Mouse (Mus musculus) embryonic facial prominence, embryonic 10.5 days (tissue): Measurements from ENCODE around the gene Naaladl1. TPM values are rescaled to one million over a fixed set of nuclear protein-coding genes. Genes with fewer than 3 reads are reported as not detected.

Source experiments
- DNase-seq: peaks from one replicate; pipeline ENCODE4 v3.0.0-alpha.2; 2017; ENCODE audit warnings: low spot score
- H3K27ac ChIP-seq: fragments of 300-500 bp; sonication (generic); replicated peaks from 2 replicates; pipeline ENCODE4 v1.5.1; 2016; ENCODE audit warnings: mild to moderate bottlenecking
- H3K27me3 ChIP-seq: fragments of 300-500 bp; sonication (generic); replicated peaks from 2 replicates; pipeline ENCODE4 v1.6.1; 2016; ENCODE audit warnings: low read depth, mild to moderate bottlenecking; ENCODE audit not compliant: poor library complexity, severe bottlenecking
- H3K36me3 ChIP-seq: fragments of 300-500 bp; sonication (generic); replicated peaks from 2 replicates; pipeline ENCODE4 v1.6.1; 2016; ENCODE audit warnings: mild to moderate bottlenecking, moderate library complexity
- H3K4me1 ChIP-seq: fragments of 300-500 bp; sonication (generic); 2 replicates; pipeline ENCODE4 v1.6.1; 2016
- H3K4me3 ChIP-seq: fragments of 300-500 bp; sonication (generic); 2 replicates; pipeline ENCODE4 v1.5.1; 2016; ENCODE audit warnings: mild to moderate bottlenecking, moderate library complexity
- H3K9me3 ChIP-seq: fragments of 300-500 bp; sonication (generic); 2 replicates; pipeline ENCODE4 v1.6.1; 2016; ENCODE audit warnings: mild to moderate bottlenecking
- WGBS: fragments of 180-500 bp; shearing (Covaris S2); methylation state at CpG from one replicate; pipeline ENCODE4 v1.1.7; 2016; 5-methylcytosine and 5-hydroxymethylcytosine counted together
- polyA plus RNA-seq: library from polyadenylated mRNA; unstranded; fragments of >200 nt; fragmentation: Nextera tagmentation; extraction: Ambion mirVana; gene quantifications from 2 replicates; pipeline ENCODE4 v1.2.1, GENCODE M21; 2016

Gene Naaladl1
- polyA plus RNA-seq, 1 experiment from 2014 or later: 0.87 TPM

GRCm38 (mm10) chr19:6088841-6089240 lies 16.7 kb upstream of the Naaladl1 start:
- no peak for DNase-seq
- Histone ChIP-seq H3K4me1 (peaks cover 18% of the 10 kb centered on the region), H3K27me3 (no peaks in the 10 kb centered on the region), H3K36me3 (peaks cover 78% of the 10 kb centered on the region), H3K4me3 (no peak overlapping the region), H3K27ac (no peak overlapping the region), H3K9me3 (no peaks in the 10 kb centered on the region)
- 94% methylated on average over 13 of the region's 13 CpGs for WGBS

DNA sequence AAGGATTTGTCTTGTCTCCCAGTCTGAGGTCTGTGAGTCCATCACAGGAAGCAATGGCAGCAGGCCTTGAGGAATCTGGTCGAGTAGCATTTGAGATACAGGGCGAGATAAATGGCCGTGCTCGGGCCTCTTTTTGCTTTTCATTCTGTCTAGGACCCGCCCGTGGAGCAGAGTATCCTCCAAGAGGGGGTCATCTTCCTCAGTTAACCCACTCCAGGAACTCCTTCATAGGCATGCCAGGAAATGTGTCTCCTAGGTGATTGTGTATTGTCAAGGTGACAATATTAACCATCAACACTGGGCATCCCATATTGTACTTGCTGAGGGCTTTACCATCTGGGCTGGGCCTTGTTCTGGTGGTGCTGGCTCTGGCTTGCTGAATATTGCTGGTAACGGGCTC lies 11.5 kb upstream of the Naaladl1 start, which contains the start of gene AC131692.1:
TSS of gene AC131692.1 (plus strand) at position 301 of the 400 bp plus-strand sequence.
- H3K27me3 ChIP-seq: no peaks in the 10 kb centered on the region
- H3K27ac ChIP-seq: no peak within 1 kb of the TSS
- no peak for DNase-seq
- peaks cover 97% of the 10 kb centered on the region for H3K36me3 ChIP-seq
- WGBS: 95% methylated on average over 7 of the region's 7 CpGs
- no peaks in the 10 kb centered on the region for H3K9me3 ChIP-seq
- no peak within 1 kb of the TSS for H3K4me3 ChIP-seq
- H3K4me1 ChIP-seq: no peaks in the 10 kb centered on the region

DNA sequence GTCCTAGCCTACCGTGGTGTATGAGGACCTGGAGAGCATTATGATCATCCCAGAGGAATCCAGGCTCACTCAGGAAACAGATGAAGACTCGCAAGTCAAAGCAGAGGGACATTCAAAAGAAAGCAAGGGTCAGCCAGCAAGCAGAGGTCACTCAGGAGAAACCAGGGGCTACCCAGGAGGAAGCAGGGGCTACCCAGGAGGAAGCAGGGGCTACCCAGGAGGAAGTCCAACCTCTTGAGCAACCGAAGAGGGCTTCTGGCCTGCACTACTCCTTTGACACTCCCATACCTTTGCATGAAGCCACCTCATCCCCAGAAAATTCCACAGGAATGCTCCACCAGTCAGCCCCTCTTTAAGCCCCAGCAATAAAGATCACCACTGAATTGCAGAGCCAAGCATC lies 7.7 kb upstream of the Naaladl1 start:
- no peak overlapping the region for H3K4me3 ChIP-seq
- H3K4me1 ChIP-seq: peaks cover 15% of the 10 kb centered on the region
- no peaks in the 10 kb centered on the region for H3K9me3 ChIP-seq
- DNase-seq: no peak
- H3K36me3 ChIP-seq: peaks cover 73% of the 10 kb centered on the region
- H3K27ac ChIP-seq: no peak overlapping the region
- no peaks in the 10 kb centered on the region for H3K27me3 ChIP-seq
- WGBS: 92% methylated on average over 3 of the region's 3 CpGs

GRCm38 (mm10) chr19:6101186-6101585 lies 4.4 kb upstream of the Naaladl1 start:
- Histone ChIP-seq H3K9me3 (no peaks in the 10 kb centered on the region), H3K36me3 (peaks cover 45% of the 10 kb centered on the region), H3K4me1 (peaks cover 21% of the 10 kb centered on the region), H3K27ac (no peak overlapping the region; the same call in 1 of the 2 replicates), H3K27me3 (no peaks in the 10 kb centered on the region), H3K4me3 (no peak overlapping the region)
- DNase-seq: peak; percentile 26
- WGBS: 32% methylated on average over 6 of the region's 6 CpGs

- DNase-seq: no peak
- H3K36me3 ChIP-seq: peaks cover 35% of the 10 kb centered on the region
- WGBS: 80% methylated on average over 6 of the region's 6 CpGs
- H3K9me3 ChIP-seq: no peaks in the 10 kb centered on the region
- H3K4me3 ChIP-seq: no peak overlapping the region
- H3K27me3 ChIP-seq: no peaks in the 10 kb centered on the region
- H3K4me1 ChIP-seq: peaks cover 27% of the 10 kb centered on the region
- H3K27ac ChIP-seq: peak overlapping the region; percentile 70
These were observed 3.3 kb upstream of the Naaladl1 start for GRCm38 (mm10) chr19:6102169-6102853.

DNA sequence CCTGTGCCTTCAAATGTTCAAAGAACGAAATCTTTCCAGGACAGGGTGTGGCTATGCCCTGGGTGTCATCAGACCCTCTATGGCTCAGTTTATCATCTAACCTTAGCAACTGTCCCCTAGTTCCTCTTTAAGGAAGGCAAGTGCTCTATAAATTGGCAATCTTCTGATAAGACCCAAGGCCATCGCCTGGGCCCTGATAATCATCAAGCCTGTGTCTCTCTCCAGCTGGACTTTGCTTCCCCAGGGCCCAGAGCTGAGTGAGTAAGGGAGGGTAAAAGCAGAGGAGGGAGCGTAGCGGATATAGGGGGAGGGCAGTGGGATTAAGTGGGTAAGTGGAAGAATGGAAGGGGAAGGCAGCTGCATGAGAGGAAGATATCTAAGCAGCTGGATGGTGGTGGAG lies 1.1 kb upstream of the Naaladl1 start:
- no peak overlapping the region for H3K27ac ChIP-seq
- H3K4me1 ChIP-seq: peaks cover 27% of the 10 kb centered on the region
- H3K4me3 ChIP-seq: no peak overlapping the region
- no peaks in the 10 kb centered on the region for H3K9me3 ChIP-seq
- peaks cover 21% of the 10 kb centered on the region for H3K36me3 ChIP-seq
- H3K27me3 ChIP-seq: no peaks in the 10 kb centered on the region
- no peak for DNase-seq
- WGBS: 83% methylated on average over 4 of the region's 4 CpGs

GRCm38 (mm10) chr19:6113116-6113515 lies 7.5 kb downstream of the Naaladl1 start:
- H3K4me3 ChIP-seq: no peak overlapping the region
- H3K4me1 ChIP-seq: peaks cover 13% of the 10 kb centered on the region
- H3K36me3 ChIP-seq: peaks cover 64% of the 10 kb centered on the region
- no peak for DNase-seq
- 75% methylated on average over 6 of the region's 6 CpGs for WGBS
- no peaks in the 10 kb centered on the region for H3K27me3 ChIP-seq
- no peaks in the 10 kb centered on the region for H3K9me3 ChIP-seq
- H3K27ac ChIP-seq: no peak overlapping the region

DNA sequence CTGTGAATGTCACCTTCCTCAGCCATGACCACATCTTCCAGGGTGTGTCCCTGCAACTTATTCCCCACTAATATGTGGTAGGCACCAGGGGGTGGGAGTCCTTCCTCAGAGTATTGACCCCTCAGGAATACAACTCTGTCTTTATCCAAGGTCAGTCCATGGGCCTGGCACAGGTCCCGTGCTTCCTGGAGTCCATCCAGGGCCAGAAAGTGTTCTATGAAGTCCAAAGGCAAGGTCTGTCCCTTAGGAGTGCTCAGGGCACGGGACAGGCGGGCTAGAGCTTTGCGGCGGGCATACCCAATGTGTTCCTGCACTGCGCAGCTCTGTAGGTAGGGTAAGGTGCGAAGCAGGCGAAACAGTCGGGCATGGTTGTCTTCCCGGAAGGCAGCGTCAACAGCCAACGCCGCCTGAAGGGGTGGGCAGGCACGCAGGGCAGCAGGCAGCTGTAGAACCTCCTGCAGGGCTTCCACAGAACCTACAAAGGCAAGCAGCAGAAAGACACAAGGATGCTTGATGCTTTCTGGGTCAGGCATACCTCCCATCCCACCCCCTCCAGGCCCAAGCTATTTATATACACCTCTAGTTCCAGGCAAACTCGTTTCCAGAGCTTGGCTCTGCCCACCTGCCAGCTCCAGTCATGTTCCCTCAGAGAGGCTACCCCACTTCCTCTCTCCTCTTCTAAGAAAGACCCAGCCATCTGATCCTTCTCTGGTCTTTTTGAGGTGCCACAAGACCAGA lies 10.7 kb downstream of the Naaladl1 start:
- Histone ChIP-seq H3K36me3 (peaks cover 60% of the 10 kb centered on the region), H3K27ac (no peak overlapping the region), H3K4me3 (peak overlapping the region; percentile 94), H3K9me3 (no peaks in the 10 kb centered on the region), H3K27me3 (no peaks in the 10 kb centered on the region), H3K4me1 (peaks cover 30% of the 10 kb centered on the region)
- WGBS: 89% methylated on average over 15 of the region's 15 CpGs
- DNase-seq: no peak

- peak overlapping the region; percentile 92 for H3K27ac ChIP-seq
- peaks cover 51% of the 10 kb centered on the region for H3K36me3 ChIP-seq
- no peaks in the 10 kb centered on the region for H3K27me3 ChIP-seq
- H3K4me1 ChIP-seq: peaks cover 38% of the 10 kb centered on the region
- H3K4me3 ChIP-seq: peak overlapping the region; percentile 94
- no peaks in the 10 kb centered on the region for H3K9me3 ChIP-seq
- no peak for DNase-seq
- 6% methylated on average over 32 of the region's 32 CpGs for WGBS
These were observed 11.9 kb downstream of the Naaladl1 start for GRCm38 (mm10) chr19:6117346-6117985.

DNA sequence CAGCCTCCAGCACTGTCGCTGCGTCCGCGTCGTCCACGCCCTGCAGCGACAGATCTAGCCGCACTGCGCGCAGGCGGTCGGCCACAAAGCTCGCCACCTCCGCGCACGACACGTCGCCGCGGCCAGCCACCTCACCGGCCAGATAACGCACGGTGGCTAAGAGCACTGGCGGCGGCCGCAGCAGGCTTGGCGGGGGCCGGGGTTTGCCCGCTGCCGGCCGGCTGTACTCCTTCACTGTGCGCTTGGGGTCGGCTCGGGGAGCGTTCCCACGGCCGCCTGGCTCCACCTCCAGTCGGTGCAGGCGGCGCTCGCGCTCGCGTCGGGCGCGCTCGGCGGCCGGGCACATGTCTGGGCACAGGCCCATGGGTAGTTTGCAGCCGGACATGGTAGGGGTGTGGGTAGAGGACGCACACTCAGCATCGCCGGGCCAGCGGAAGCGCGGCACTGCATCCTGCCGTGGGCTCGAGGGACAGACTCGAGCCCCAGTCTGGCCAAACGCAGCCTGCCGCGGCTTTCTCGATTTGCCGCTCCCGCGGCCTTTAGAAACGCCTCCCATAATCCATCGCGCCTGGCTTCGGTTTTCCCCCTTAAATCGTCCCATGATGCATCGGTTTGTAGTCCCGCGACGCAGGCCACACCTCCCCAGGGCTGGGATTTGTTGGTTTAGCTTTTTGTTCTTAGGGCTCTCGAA lies 12.5 kb downstream of the Naaladl1 start, which contains the start of gene Sac3d1:
TSS of gene Sac3d1 (minus strand) at position 665 of the 691 bp plus-strand sequence.
- Histone ChIP-seq H3K27me3 (no peaks in the 10 kb centered on the region), H3K4me1 (peaks cover 38% of the 10 kb centered on the region), H3K36me3 (peaks cover 44% of the 10 kb centered on the region), H3K4me3 (peak within 1 kb of the TSS; percentile 94), H3K27ac (peak within 1 kb of the TSS; percentile 92), H3K9me3 (no peaks in the 10 kb centered on the region)
- DNase-seq: peak; percentile 92
- under 1% methylated on average over 77 of the region's 77 CpGs for WGBS

DNA sequence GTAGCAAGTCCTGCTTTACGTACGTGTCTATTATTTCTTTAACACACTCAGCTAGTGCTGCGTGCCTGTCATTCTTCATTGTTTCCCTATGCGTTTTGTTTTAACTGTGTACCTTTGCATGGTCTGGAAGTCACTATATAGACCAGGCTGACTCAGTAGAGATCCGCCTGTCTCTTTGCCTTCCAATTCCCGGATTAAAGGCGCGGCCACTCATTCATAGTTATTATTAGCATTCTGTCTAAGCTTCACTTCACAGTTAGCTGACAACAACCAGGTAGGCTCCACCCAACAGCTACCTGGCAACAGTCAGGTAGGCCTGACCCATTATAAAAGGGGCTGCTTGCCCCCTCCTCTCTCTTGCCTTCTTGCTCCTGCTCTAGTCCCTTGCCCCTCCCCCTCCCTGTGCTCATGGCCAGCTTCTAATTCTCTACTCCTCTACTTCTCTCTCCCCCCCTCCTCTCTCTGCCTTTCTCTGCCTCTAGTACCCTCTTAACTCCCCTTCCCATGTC lies 13.1 kb downstream of the Naaladl1 start:
- peak overlapping the region; percentile 94 for H3K4me3 ChIP-seq

GRCm38 (mm10) chr19:6121761-6122160 lies 16.2 kb downstream of the Naaladl1 start:
- Histone ChIP-seq H3K27ac (peak overlapping the region; percentile 72), H3K4me1 (peaks cover 42% of the 10 kb centered on the region), H3K9me3 (no peaks in the 10 kb centered on the region), H3K27me3 (no peaks in the 10 kb centered on the region), H3K4me3 (peak overlapping the region; percentile 33; the same call in 1 of the 2 replicates), H3K36me3 (peaks cover 8% of the 10 kb centered on the region; the same call in 1 of the 2 replicates)
- no peak for DNase-seq
- WGBS: 37% methylated on average over 19 of the region's 19 CpGs

More for the DNA sequence above, 13.1 kb downstream of the Naaladl1 start:
- 2% methylated on average over 8 of the region's 8 CpGs for WGBS
- H3K9me3 ChIP-seq: no peaks in the 10 kb centered on the region
- peak; percentile 45 for DNase-seq
- peak overlapping the region; percentile 92 for H3K27ac ChIP-seq
- H3K27me3 ChIP-seq: no peaks in the 10 kb centered on the region
- H3K4me1 ChIP-seq: peaks cover 43% of the 10 kb centered on the region
- H3K36me3 ChIP-seq: peaks cover 38% of the 10 kb centered on the region
